Mouse (Mus musculus) gastrocnemius, adult 2 months (tissue): Measurements from ENCODE around the gene Tekt4. TPM values are rescaled to one million over a fixed set of nuclear protein-coding genes. Genes with fewer than 3 reads are reported as not detected.

Experiments
- DNase-seq: peaks from one replicate; pipeline ENCODE4 v3.0.0; 2022
- H3K27ac ChIP-seq: fragments of 200-600 bp; 2 replicates; pipeline ENCODE4 v1.8.1; 2022; ENCODE audit warnings: mild to moderate bottlenecking
- H3K4me3 ChIP-seq: fragments of 200-600 bp; 2 replicates; pipeline ENCODE4 v1.8.1; 2022; ENCODE audit warnings: mild to moderate bottlenecking, moderate library complexity
- CTCF ChIP-seq: fragments of 200-600 bp; IDR thresholded peaks from 2 replicates; pipeline ENCODE4 v1.8.1; 2022; ENCODE audit warnings: antibody characterized with exemption, mild to moderate bottlenecking, moderate library complexity
- intact Hi-C: fragments of 180-260 bp; cut with DNase I; formaldehyde crosslinking; loops from one replicate; pipeline ENCODE4 v1.15.1; 2025
- total RNA-seq, 2 experiments: library from RNA; stranded (reverse); gene quantifications; 2 replicates each; pipeline ENCODE4 v1.2.3; 2021

Tekt4 gene
- total RNA-seq, 2 experiments from 2014 or later: not detected

GRCm38 (mm10) chr17:25472044-25472443 lies 17.6 kb downstream of the Tekt4 start:
- no peak overlapping the region for H3K27ac ChIP-seq
- intact Hi-C loops: no loop called here
- DNase-seq: no peak
- H3K4me3 ChIP-seq: no peak overlapping the region
- no peak for TF ChIP-seq CTCF

GRCm38 (mm10) chr17:25474330-25475077 lies 20.1 kb downstream of the Tekt4 start:
- Histone ChIP-seq H3K27ac (no peak overlapping the region), H3K4me3 (peak overlapping the region; percentile 74)
- peak; percentile 69 for DNase-seq
- TF ChIP-seq CTCF: peak; percentile 52
- intact Hi-C loops: no loop called here

- H3K4me3 ChIP-seq: no peak overlapping the region
- intact Hi-C loops: loop anchor here (1.0 kb wide), 2 partner anchors 31 to 222 kb away; no protein-coding TSS in a partner anchor
- H3K27ac ChIP-seq: no peak overlapping the region
- DNase-seq: no peak
- TF ChIP-seq CTCF: peak; percentile 93; the same call in 1 of the 2 replicates
Observed at GRCm38 (mm10) chr17:25475946-25476744, 21.7 kb downstream of the Tekt4 start.

- no peak for TF ChIP-seq CTCF
- no peak overlapping the region for H3K27ac ChIP-seq
- intact Hi-C loops: no loop called here
- no peak overlapping the region for H3K4me3 ChIP-seq
- no peak for DNase-seq
Observed at GRCm38 (mm10) chr17:25480152-25480551, 25.7 kb downstream of the Tekt4 start.

GRCm38 (mm10) chr17:25480820-25481219 lies 26.4 kb downstream of the Tekt4 start:
- Histone ChIP-seq H3K4me3 (no peak overlapping the region), H3K27ac (no peak overlapping the region)
- no peak for DNase-seq
- TF ChIP-seq CTCF: no peak
- intact Hi-C loops: no loop called here

GRCm38 (mm10) chr17:25482092-25482491 lies 27.7 kb downstream of the Tekt4 start:
- Histone ChIP-seq H3K27ac (no peak overlapping the region), H3K4me3 (no peak overlapping the region)
- intact Hi-C loops: no loop called here
- TF ChIP-seq CTCF: no peak
- DNase-seq: no peak

GRCm38 (mm10) chr17:25497013-25497412 lies 42.6 kb downstream of the Tekt4 start, which contains the start of gene Sstr5:
Gene Sstr5 (minus strand): TSS chr17:25497288.
- no peak for DNase-seq
- H3K4me3 ChIP-seq: peak within 1 kb of the TSS; percentile 4; the same call in 1 of the 2 replicates
- no peak within 1 kb of the TSS for H3K27ac ChIP-seq
- no peak for TF ChIP-seq CTCF
- intact Hi-C loops: no loop called here

- TF ChIP-seq CTCF: no peak
- H3K4me3 ChIP-seq: no peak overlapping the region
- H3K27ac ChIP-seq: no peak overlapping the region
- intact Hi-C loops: no loop called here
- no peak for DNase-seq
Observed at GRCm38 (mm10) chr17:25502599-25502998, 48.2 kb downstream of the Tekt4 start.

- peak; percentile 75 for DNase-seq
- Histone ChIP-seq H3K27ac (no peak overlapping the region), H3K4me3 (no peak overlapping the region)
- TF ChIP-seq CTCF: peak; percentile 89
- intact Hi-C loops: loop anchor here (1.0 to 2.0 kb wide), 2 partner anchors 31 to 191 kb away; no protein-coding TSS in a partner anchor
Observed at GRCm38 (mm10) chr17:25507799-25508198, 53.4 kb downstream of the Tekt4 start.

- Histone ChIP-seq H3K4me3 (no peak overlapping the region), H3K27ac (no peak overlapping the region)
- intact Hi-C loops: loop anchor here (2.0 kb wide), 1 partner anchor 190 kb away; no protein-coding TSS in a partner anchor
- TF ChIP-seq CTCF: peak; percentile 67
- DNase-seq: peak; percentile 54
Observed at GRCm38 (mm10) chr17:25508860-25509577, 54.6 kb downstream of the Tekt4 start.

GRCm38 (mm10) chr17:25510074-25510830 lies 55.8 kb downstream of the Tekt4 start:
- TF ChIP-seq CTCF: no peak
- DNase-seq: no peak
- intact Hi-C loops: loop anchor here (5.0 kb wide), 1 partner anchor 47 kb away; no protein-coding TSS in a partner anchor
- H3K27ac ChIP-seq: no peak overlapping the region
- no peak overlapping the region for H3K4me3 ChIP-seq

- no peak for TF ChIP-seq CTCF
- Histone ChIP-seq H3K27ac (no peak overlapping the region), H3K4me3 (no peak overlapping the region)
- no peak for DNase-seq
- intact Hi-C loops: loop anchor here (5.0 kb wide), 1 partner anchor 45 kb away; no protein-coding TSS in a partner anchor
Observed at GRCm38 (mm10) chr17:25511876-25512275, 57.5 kb downstream of the Tekt4 start.
